ENCODE assay signal across 8 mouse cellular contexts in genomic region chr16:20716841-20717180, GRCm38 (mm10). TPM values are rescaled to one million over a fixed set of nuclear protein-coding genes. Genes with fewer than 3 reads are reported as not detected.
DNase-seq lines count a peak whose midpoint lies in the region; ATAC-seq and TF ChIP-seq lines count a peak whose summit lies in the region.

No protein-coding gene starts in this region.

- DNase-seq in heart, adult 11 months: no peak
- no peak for DNase-seq in MEL (ENCODE audit: low read depth, low spot score)
- DNase-seq in hindbrain, embryonic 11.5 days (ENCODE audit: low spot score): no peak
- DNase-seq in Muller cell, postnatal 12 days (ENCODE audit: inconsistent ontology term): no peak
- no peak for DNase-seq in spleen, postnatal 14 days (ENCODE audit: low spot score in 2 of 2)
- DNase-seq in embryo, embryonic 10 days (ENCODE audit: low spot score): no peak

- peak overlapping the region; percentile 96 for H3K4me2 ChIP-seq in heart, embryonic 14.5 days (ENCODE audit: low read length)
- H3K4me2 ChIP-seq in hindbrain, embryonic 11.5 days (replicated peaks; ENCODE audit: low read depth, low read length): peak overlapping the region; percentile 91

- WGBS in heart, embryonic 14.5 days: under 1% methylated on average over 8 of the region's 8 CpGs
- WGBS in hindbrain, embryonic 11.5 days: 2% methylated on average over 8 of the region's 8 CpGs

- TF ChIP-seq EP300 in MEL (IDR thresholded peaks at IDR 0.05; ENCODE audit: low read depth in 1 of 2, low read length in 2 of 2): no peak

- no peak for TF ChIP-seq RAD21 in MEL (IDR thresholded peaks at IDR 0.05; ENCODE audit: low read depth, low read length)

- no peaks in the 10 kb centered on the region for H3K27me3 ChIP-seq in heart, embryonic 14.5 days (ENCODE audit: control insufficient read depth, insufficient read depth, low read length)
- H3K27me3 ChIP-seq in MEL (ENCODE audit: control insufficient read depth in 1 of 2, insufficient read depth in 2 of 2, low read length in 2 of 2): no peaks in the 10 kb centered on the region
- no peaks in the 10 kb centered on the region for H3K27me3 ChIP-seq in hindbrain, embryonic 11.5 days (ENCODE audit: control insufficient read depth, insufficient read depth, low read length)

- peak overlapping the region; percentile 93 to 95 for H3K27ac ChIP-seq in heart, embryonic 14.5 days (replicated peaks in 1 of 2; ENCODE audit: control insufficient read depth in 1 of 2, insufficient read depth in 1 of 2, low read depth in 2 of 2, low read length in 2 of 2)
- peak overlapping the region; percentile 73 for H3K27ac ChIP-seq in MEL (ENCODE audit: control insufficient read depth, low read depth, low read length)
- peak overlapping the region; percentile 84 for H3K27ac ChIP-seq in hindbrain, embryonic 11.5 days (ENCODE audit: low read depth, low read length)

- no peaks in the 10 kb centered on the region for H3K9me3 ChIP-seq in heart, embryonic 14.5 days (ENCODE audit: control insufficient read depth, low read length)
- H3K9me3 ChIP-seq in MEL (replicated peaks; ENCODE audit: insufficient read depth, low read length): no peaks in the 10 kb centered on the region
- H3K9me3 ChIP-seq in hindbrain, embryonic 11.5 days (ENCODE audit: control insufficient read depth, low read length): no peaks in the 10 kb centered on the region

- H3K36me3 ChIP-seq in heart, embryonic 14.5 days (ENCODE audit: control insufficient read depth, insufficient read depth, low read length): peaks cover 23% of the 10 kb centered on the region
- H3K36me3 ChIP-seq in MEL (ENCODE audit: control insufficient read depth in 1 of 2, insufficient read depth in 2 of 2, low read length in 2 of 2): peaks cover 0 to 9% of the 10 kb centered on the region in 2 experiments; a peak in 3 of 4 replicates
- no peaks in the 10 kb centered on the region; the same call in 1 of the 2 replicates for H3K36me3 ChIP-seq in hindbrain, embryonic 11.5 days (ENCODE audit: control insufficient read depth, insufficient read depth, low read length)

- TF ChIP-seq POLR2A in MEL (IDR thresholded peaks at IDR 0.05; ENCODE audit: control insufficient read depth in 1 of 2, insufficient read depth in 1 of 2, low read depth in 1 of 2, low read length in 2 of 2, poor library complexity in 1 of 2): no peak

- no peak for TF ChIP-seq CTCF in MEL (IDR thresholded peaks at IDR 0.05 in 2 of 3, conservative IDR thresholded peaks at IDR 0.05 in 1 of 3; ENCODE audit: control insufficient read depth in 1 of 3, insufficient read depth in 1 of 3, low read depth in 2 of 3, low read length in 3 of 3, poor library complexity in 1 of 3, severe bottlenecking in 1 of 3)

- peaks cover 17 to 27% of the 10 kb centered on the region in 2 experiments for H3K4me1 ChIP-seq in heart, embryonic 14.5 days (ENCODE audit: control insufficient read depth in 2 of 2, insufficient read depth in 2 of 2, low read length in 2 of 2)
- peaks cover 0 to 17% of the 10 kb centered on the region in 2 experiments; a peak in 3 of 4 replicates for H3K4me1 ChIP-seq in MEL (ENCODE audit: control insufficient read depth in 1 of 2, insufficient read depth in 2 of 2, low read length in 2 of 2)
- H3K4me1 ChIP-seq in hindbrain, embryonic 11.5 days (replicated peaks; ENCODE audit: control insufficient read depth, insufficient read depth, low read length): peaks cover 11% of the 10 kb centered on the region; the same call in 1 of the 2 replicates

- ATAC-seq in heart, embryonic 14.5 days (ENCODE audit: insufficient number of reproducible peaks, insufficient read depth, low FRiP score, low read depth): no peak; the same call in 1 of the 2 replicates
- no peak for ATAC-seq in hindbrain, embryonic 11.5 days (ENCODE audit: low FRiP score)
- peak; percentile 30; the same call in 1 of the 2 replicates for ATAC-seq in megakaryocyte-erythroid progenitor cell, adult 5-6 weeks (replicated peaks; ENCODE audit: low FRiP score, low TSS enrichment, poor library complexity, severe bottlenecking)

- H3K4me3 ChIP-seq in heart, embryonic 14.5 days (ENCODE audit: control insufficient read depth in 1 of 2, insufficient read depth in 1 of 2, low read depth in 1 of 2, low read length in 2 of 2): peak overlapping the region; percentile 63 to 64
- H3K4me3 ChIP-seq in MEL (ENCODE audit: control insufficient read depth in 1 of 2, insufficient read depth in 1 of 2, low read depth in 2 of 2, low read length in 2 of 2): peak overlapping the region; percentile 58 to 66
- H3K4me3 ChIP-seq in hindbrain, embryonic 11.5 days (ENCODE audit: low read depth, low read length): peak overlapping the region; percentile 62

- peak overlapping the region; percentile 81 for H3K9ac ChIP-seq in heart, embryonic 14.5 days (ENCODE audit: low read length)
- peak overlapping the region; percentile 80 for H3K9ac ChIP-seq in MEL (ENCODE audit: control insufficient read depth, low read depth, low read length, poor library complexity, severe bottlenecking)
- H3K9ac ChIP-seq in hindbrain, embryonic 11.5 days (ENCODE audit: low read depth, low read length): peak overlapping the region; percentile 81

- H3K79me2 ChIP-seq in MEL (ENCODE audit: control insufficient read depth, insufficient read depth, low read length, poor library complexity): peaks cover 7% of the 10 kb centered on the region

TF ChIP-seq in MEL, 35 proteins besides CTCF, POLR2A, EP300 and RAD21:
- TF ChIP-seq MAZ (IDR thresholded peaks at IDR 0.05; ENCODE audit: low read depth, low read length): no peak
- peak; percentile 10; the same call in 1 of the 2 replicates for TF ChIP-seq NELFE (IDR thresholded peaks at IDR 0.05; ENCODE audit: low read depth, low read length)
- no peak for TF ChIP-seq CHD1 (IDR thresholded peaks at IDR 0.05; ENCODE audit: low read depth, low read length)
- TF ChIP-seq BHLHE40 (IDR thresholded peaks at IDR 0.05; ENCODE audit: borderline replicate concordance, low read depth, low read length): no peak
- no peak for TF ChIP-seq ZKSCAN1 (IDR thresholded peaks at IDR 0.05; ENCODE audit: low read depth, low read length)
- TF ChIP-seq ZC3H11A (IDR thresholded peaks at IDR 0.05; ENCODE audit: low read depth, low read length): no peak
- TF ChIP-seq CHD2 (IDR thresholded peaks at IDR 0.05; ENCODE audit: low read length): no peak

RNA-seq across cellular contexts. Expression of gene Polr2h, which starts 0.7 kb away (rescaled TPM):
- 53.2 and 58.4 TPM in 2 replicates for polyA plus RNA-seq in heart, embryonic 14.5 days (2014; fragmentation: Nextera tagmentation; extraction: Ambion mirVana)
- 174 and 180 TPM in 2 replicates for total RNA-seq in MEL (2012; rRNA removed)
- polyA plus RNA-seq in MEL (2012; ENCODE audit: insufficient read depth in 1 of 2, insufficient read length in 2 of 2, low read depth in 1 of 2, low replicate concordance in 2 of 2, missing spikeins in 1 of 2): 10 to 100 TPM in 1 of 2 experiments, not detected in 1; 95.4 TPM
- 103 and 105 TPM in 2 replicates for polyA plus RNA-seq in hindbrain, embryonic 11.5 days (2014; fragmentation: Nextera tagmentation; extraction: Ambion mirVana)
- 81.4 and 97.1 TPM in 2 replicates for total RNA-seq in megakaryocyte-erythroid progenitor cell, adult 5-6 weeks (2014; fragmentation: Nextera tagmentation)
- 103 and 142 TPM in 2 replicates for total RNA-seq in megakaryocyte-erythroid progenitor cell, adult 5-6 weeks (2017)

RNA-seq across cellular contexts. Expression of gene Clcn2, which starts 0.7 kb away (rescaled TPM):
- 4.0 and 5.1 TPM in 2 replicates for polyA plus RNA-seq in heart, embryonic 14.5 days (2014; fragmentation: Nextera tagmentation; extraction: Ambion mirVana)
- 3.6 and 5.4 TPM in 2 replicates for total RNA-seq in MEL (2012; rRNA removed)
- polyA plus RNA-seq in MEL (2012; ENCODE audit: insufficient read depth in 1 of 2, insufficient read length in 2 of 2, low read depth in 1 of 2, low replicate concordance in 2 of 2, missing spikeins in 1 of 2): 1 to 10 TPM in 1 of 2 experiments, not detected in 1; 9.4 TPM
- polyA plus RNA-seq in hindbrain, embryonic 11.5 days (2014; fragmentation: Nextera tagmentation; extraction: Ambion mirVana): 20.7 and 22.0 TPM in 2 replicates
- total RNA-seq in megakaryocyte-erythroid progenitor cell, adult 5-6 weeks (2014; fragmentation: Nextera tagmentation): 16.7 and 29.1 TPM in 2 replicates
- total RNA-seq in megakaryocyte-erythroid progenitor cell, adult 5-6 weeks (2017): 4.9 and 8.0 TPM in 2 replicates

RNA-seq across cellular contexts. Expression of gene Chrd, which starts 16.1 kb away (rescaled TPM):
- 0.67 and 0.70 TPM in 2 replicates for polyA plus RNA-seq in heart, embryonic 14.5 days (2014; fragmentation: Nextera tagmentation; extraction: Ambion mirVana)
- not detected in 2 replicates for total RNA-seq in MEL (2012; rRNA removed)
- not detected for polyA plus RNA-seq in MEL (2012; ENCODE audit: insufficient read depth in 1 of 2, insufficient read length in 2 of 2, low read depth in 1 of 2, low replicate concordance in 2 of 2, missing spikeins in 1 of 2)
- polyA plus RNA-seq in hindbrain, embryonic 11.5 days (2014; fragmentation: Nextera tagmentation; extraction: Ambion mirVana): 2.3 and 3.1 TPM in 2 replicates
- not detected in 2 replicates for total RNA-seq in megakaryocyte-erythroid progenitor cell, adult 5-6 weeks (2014; fragmentation: Nextera tagmentation)
- total RNA-seq in megakaryocyte-erythroid progenitor cell, adult 5-6 weeks (2017): not detected in 2 replicates

RNA-seq across cellular contexts. Expression of gene Thpo, which starts 17.5 kb away (rescaled TPM):
- 0.34 TPM in 1 of 2 replicates, not detected in the other for polyA plus RNA-seq in heart, embryonic 14.5 days (2014; fragmentation: Nextera tagmentation; extraction: Ambion mirVana)
- total RNA-seq in MEL (2012; rRNA removed): not detected in 2 replicates
- polyA plus RNA-seq in MEL (2012; ENCODE audit: insufficient read depth in 1 of 2, insufficient read length in 2 of 2, low read depth in 1 of 2, low replicate concordance in 2 of 2, missing spikeins in 1 of 2): not detected
- polyA plus RNA-seq in hindbrain, embryonic 11.5 days (2014; fragmentation: Nextera tagmentation; extraction: Ambion mirVana): 0.39 and 0.83 TPM in 2 replicates
- total RNA-seq in megakaryocyte-erythroid progenitor cell, adult 5-6 weeks (2014; fragmentation: Nextera tagmentation): not detected in 2 replicates
- total RNA-seq in megakaryocyte-erythroid progenitor cell, adult 5-6 weeks (2017): not detected in 2 replicates

RNA-seq across cellular contexts. Expression of gene Fam131a, which starts 23.8 kb away (rescaled TPM):
- 7.1 and 7.2 TPM in 2 replicates for polyA plus RNA-seq in heart, embryonic 14.5 days (2014; fragmentation: Nextera tagmentation; extraction: Ambion mirVana)
- not detected in 2 replicates for total RNA-seq in MEL (2012; rRNA removed)
- not detected for polyA plus RNA-seq in MEL (2012; ENCODE audit: insufficient read depth in 1 of 2, insufficient read length in 2 of 2, low read depth in 1 of 2, low replicate concordance in 2 of 2, missing spikeins in 1 of 2)
- 11.2 and 11.8 TPM in 2 replicates for polyA plus RNA-seq in hindbrain, embryonic 11.5 days (2014; fragmentation: Nextera tagmentation; extraction: Ambion mirVana)
- total RNA-seq in megakaryocyte-erythroid progenitor cell, adult 5-6 weeks (2014; fragmentation: Nextera tagmentation): not detected in 2 replicates
- total RNA-seq in megakaryocyte-erythroid progenitor cell, adult 5-6 weeks (2017): 0.85 TPM in 1 of 2 replicates, not detected in the other
